Mouse (Mus musculus): ENCODE data around the gene Slc22a23. TPM values are rescaled to one million over a fixed set of nuclear protein-coding genes. Genes with fewer than 3 reads are reported as not detected.

The Slc22a23 gene
- polyA plus RNA-seq, 1 experiment from 2014 or later = 11.6 TPM

DNA sequence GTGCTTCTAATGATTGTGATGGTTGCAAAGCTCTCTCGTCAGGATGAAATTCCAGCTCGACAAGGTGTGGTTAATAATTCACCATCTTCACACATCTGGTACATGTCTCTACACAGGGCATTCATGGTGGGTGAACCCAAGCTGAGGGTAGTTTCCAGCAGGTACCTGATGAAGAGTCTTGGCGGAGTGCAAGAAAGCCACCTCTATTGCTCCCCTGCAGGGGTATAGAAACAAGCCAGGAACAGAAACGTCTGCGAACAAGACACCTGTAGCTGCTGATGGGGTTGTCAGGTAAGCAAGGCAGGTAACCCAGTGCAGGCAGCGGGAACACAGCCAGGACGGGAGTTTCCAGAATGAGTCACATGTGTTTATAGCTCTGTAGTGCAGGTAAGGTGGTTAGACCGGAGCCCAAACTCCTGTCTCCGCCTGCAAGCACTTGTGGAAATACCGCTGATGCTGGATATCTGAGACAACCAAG, 132.2 kb downstream of the Slc22a23 start:
- no peak for DNase-seq (ENCODE audit: low spot score)
- H3K36me3 ChIP-seq (ENCODE audit: control insufficient read depth, insufficient read depth, low read length) = peaks cover 8% of the 10 kb centered on the region

GRCm38 (mm10) chr13:34211261-34211775, 133.7 kb downstream of the Slc22a23 start:
- ATAC-seq (replicated peaks; ENCODE audit: low FRiP score) (no peak), DNase-seq (ENCODE audit: low spot score) (no peak)
- Histone ChIP-seq H3K4me2 (no peak overlapping the region), H3K4me1 (replicated peaks; ENCODE audit: control insufficient read depth, insufficient read depth, low read length) (no peaks in the 10 kb centered on the region), H3K27me3 (replicated peaks; ENCODE audit: control insufficient read depth, insufficient read depth, low read length) (no peaks in the 10 kb centered on the region), H3K9ac (ENCODE audit: low read depth, low read length) (no peak overlapping the region), H3K27ac (ENCODE audit: low read depth, low read length) (no peak overlapping the region), H3K36me3 (ENCODE audit: control insufficient read depth, insufficient read depth, low read length) (peaks cover 3% of the 10 kb centered on the region), H3K4me3 (ENCODE audit: low read depth, low read length) (no peak overlapping the region), H3K9me3 (ENCODE audit: control insufficient read depth, low read length) (no peaks in the 10 kb centered on the region)
- 78% methylated on average over 4 of the region's 4 CpGs for WGBS

More for the DNA sequence above, 132.2 kb downstream of the Slc22a23 start:
- no peak overlapping the region for H3K4me2 ChIP-seq
- no peaks in the 10 kb centered on the region for H3K9me3 ChIP-seq (ENCODE audit: control insufficient read depth, low read length)
- no peak overlapping the region for H3K27ac ChIP-seq (ENCODE audit: low read depth, low read length)
- no peaks in the 10 kb centered on the region for H3K27me3 ChIP-seq (replicated peaks; ENCODE audit: control insufficient read depth, insufficient read depth, low read length)
- ATAC-seq (replicated peaks; ENCODE audit: low FRiP score) = no peak
- H3K4me3 ChIP-seq (ENCODE audit: low read depth, low read length) = no peak overlapping the region
- H3K4me1 ChIP-seq (replicated peaks; ENCODE audit: control insufficient read depth, insufficient read depth, low read length) = no peaks in the 10 kb centered on the region
- 71% methylated on average over 10 of the region's 10 CpGs for WGBS
- no peak overlapping the region for H3K9ac ChIP-seq (ENCODE audit: low read depth, low read length)

DNA sequence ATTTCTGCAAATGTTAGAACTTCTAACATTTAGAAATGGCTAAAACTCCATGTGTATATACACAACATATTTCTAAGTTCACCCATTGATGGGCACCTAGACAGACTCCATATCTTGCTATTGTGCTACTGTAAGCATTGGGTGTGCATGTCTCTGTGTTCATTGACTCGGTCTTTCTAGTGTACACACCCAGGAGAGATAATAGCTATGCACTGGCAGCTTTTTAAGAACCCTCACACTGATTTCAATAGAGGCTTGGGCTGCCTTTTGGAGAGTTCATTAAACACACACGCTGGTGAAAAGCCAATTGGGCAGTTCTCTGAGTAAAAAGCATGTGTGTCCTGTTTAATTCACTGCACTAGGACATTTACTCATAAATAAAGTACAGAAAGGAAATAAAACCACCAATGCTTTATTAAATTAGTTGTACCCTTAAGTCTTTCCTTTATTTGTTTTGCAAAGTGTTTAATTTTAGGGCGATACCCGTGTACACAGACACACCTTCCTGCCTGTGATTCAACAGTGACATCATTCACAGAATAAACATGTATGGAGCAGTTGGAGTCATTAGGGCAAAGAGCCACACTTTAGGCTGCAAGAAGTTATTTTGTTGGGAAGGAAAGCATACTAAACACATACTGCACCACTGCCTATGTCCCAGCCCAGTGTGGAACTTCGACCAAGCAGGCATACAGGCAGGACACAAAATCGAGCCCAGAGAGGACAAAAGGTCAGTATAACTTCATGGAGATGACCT, 137.1 kb downstream of the Slc22a23 start:
- Histone ChIP-seq H3K4me3 (ENCODE audit: low read depth, low read length) (no peak overlapping the region), H3K9me3 (ENCODE audit: control insufficient read depth, low read length) (no peaks in the 10 kb centered on the region)

GRCm38 (mm10) chr13:34205216-34205615, 139.8 kb downstream of the Slc22a23 start:
- H3K4me1 ChIP-seq (replicated peaks; ENCODE audit: control insufficient read depth, insufficient read depth, low read length) = no peaks in the 10 kb centered on the region
- DNase-seq (ENCODE audit: low spot score) (no peak), ATAC-seq (replicated peaks; ENCODE audit: low FRiP score) (no peak)
- H3K4me3 ChIP-seq (ENCODE audit: low read depth, low read length) = no peak overlapping the region
- no peaks in the 10 kb centered on the region for H3K27me3 ChIP-seq (replicated peaks; ENCODE audit: control insufficient read depth, insufficient read depth, low read length)
- no peak overlapping the region for H3K9ac ChIP-seq (ENCODE audit: low read depth, low read length)
- WGBS = 96% methylated on average over 3 of the region's 3 CpGs
- no peaks in the 10 kb centered on the region; the same call in 1 of the 2 replicates for H3K36me3 ChIP-seq (ENCODE audit: control insufficient read depth, insufficient read depth, low read length)
- no peak overlapping the region for H3K27ac ChIP-seq (ENCODE audit: low read depth, low read length)
- no peaks in the 10 kb centered on the region for H3K9me3 ChIP-seq (ENCODE audit: control insufficient read depth, low read length)
- no peak overlapping the region for H3K4me2 ChIP-seq

More for the DNA sequence above, 137.1 kb downstream of the Slc22a23 start:
- 83% methylated on average over 6 of the region's 6 CpGs for WGBS
- ATAC-seq (replicated peaks; ENCODE audit: low FRiP score) = no peak
- Histone ChIP-seq H3K4me2 (no peak overlapping the region), H3K27me3 (replicated peaks; ENCODE audit: control insufficient read depth, insufficient read depth, low read length) (no peaks in the 10 kb centered on the region), H3K4me1 (replicated peaks; ENCODE audit: control insufficient read depth, insufficient read depth, low read length) (no peaks in the 10 kb centered on the region), H3K27ac (ENCODE audit: low read depth, low read length) (no peak overlapping the region), H3K36me3 (ENCODE audit: control insufficient read depth, insufficient read depth, low read length) (peaks cover under 1% of the 10 kb centered on the region), H3K9ac (ENCODE audit: low read depth, low read length) (no peak overlapping the region)
- no peak for DNase-seq (ENCODE audit: low spot score)

GRCm38 (mm10) chr13:34195676-34196075, 149.3 kb downstream of the Slc22a23 start:
- peaks cover 3% of the 10 kb centered on the region; the same call in 1 of the 2 replicates for H3K4me1 ChIP-seq (replicated peaks; ENCODE audit: control insufficient read depth, insufficient read depth, low read length)
- no peak overlapping the region for H3K4me2 ChIP-seq
- 89% methylated on average over 1 of the region's 1 CpGs for WGBS
- no peak overlapping the region for H3K27ac ChIP-seq (ENCODE audit: low read depth, low read length)
- peaks cover 13% of the 10 kb centered on the region for H3K36me3 ChIP-seq (ENCODE audit: control insufficient read depth, insufficient read depth, low read length)
- H3K9ac ChIP-seq (ENCODE audit: low read depth, low read length) = no peak overlapping the region
- DNase-seq (ENCODE audit: low spot score) = no peak
- H3K9me3 ChIP-seq (ENCODE audit: control insufficient read depth, low read length) = no peaks in the 10 kb centered on the region
- ATAC-seq (replicated peaks; ENCODE audit: low FRiP score) = no peak
- no peak overlapping the region for H3K4me3 ChIP-seq (ENCODE audit: low read depth, low read length)
- H3K27me3 ChIP-seq (replicated peaks; ENCODE audit: control insufficient read depth, insufficient read depth, low read length) = no peaks in the 10 kb centered on the region

DNA sequence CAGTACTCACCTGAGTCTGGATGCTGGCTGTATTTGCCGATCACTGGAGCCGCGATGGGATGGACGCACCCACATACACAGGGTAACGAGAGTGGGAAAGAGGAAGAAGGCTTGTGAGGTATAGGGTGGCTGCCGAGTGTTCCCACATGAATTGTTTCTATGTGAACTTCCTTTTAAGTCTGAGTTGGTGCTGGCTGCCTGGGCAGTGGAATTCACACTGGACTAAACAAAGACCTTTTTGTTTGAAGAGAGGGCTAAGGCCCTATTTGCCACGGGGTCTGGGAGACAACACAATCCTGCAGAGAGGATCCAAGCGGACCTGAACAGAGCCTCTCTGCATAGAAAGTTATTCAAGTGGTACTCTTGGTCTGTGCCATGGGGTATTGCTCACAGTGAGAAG, 151.6 kb downstream of the Slc22a23 start:
- no peaks in the 10 kb centered on the region for H3K27me3 ChIP-seq (replicated peaks; ENCODE audit: control insufficient read depth, insufficient read depth, low read length)
- no peak overlapping the region for H3K4me2 ChIP-seq
- no peak overlapping the region for H3K27ac ChIP-seq (ENCODE audit: low read depth, low read length)
- no peak for DNase-seq (ENCODE audit: low spot score)
- no peak overlapping the region for H3K4me3 ChIP-seq (ENCODE audit: low read depth, low read length)
- 73% methylated on average over 8 of the region's 8 CpGs for WGBS
- no peak for ATAC-seq (replicated peaks; ENCODE audit: low FRiP score)
- H3K4me1 ChIP-seq (replicated peaks; ENCODE audit: control insufficient read depth, insufficient read depth, low read length) = peaks cover 3% of the 10 kb centered on the region; the same call in 1 of the 2 replicates
- H3K9me3 ChIP-seq (ENCODE audit: control insufficient read depth, low read length) = no peaks in the 10 kb centered on the region
- no peak overlapping the region for H3K9ac ChIP-seq (ENCODE audit: low read depth, low read length)
- peaks cover 13% of the 10 kb centered on the region for H3K36me3 ChIP-seq (ENCODE audit: control insufficient read depth, insufficient read depth, low read length)

DNA sequence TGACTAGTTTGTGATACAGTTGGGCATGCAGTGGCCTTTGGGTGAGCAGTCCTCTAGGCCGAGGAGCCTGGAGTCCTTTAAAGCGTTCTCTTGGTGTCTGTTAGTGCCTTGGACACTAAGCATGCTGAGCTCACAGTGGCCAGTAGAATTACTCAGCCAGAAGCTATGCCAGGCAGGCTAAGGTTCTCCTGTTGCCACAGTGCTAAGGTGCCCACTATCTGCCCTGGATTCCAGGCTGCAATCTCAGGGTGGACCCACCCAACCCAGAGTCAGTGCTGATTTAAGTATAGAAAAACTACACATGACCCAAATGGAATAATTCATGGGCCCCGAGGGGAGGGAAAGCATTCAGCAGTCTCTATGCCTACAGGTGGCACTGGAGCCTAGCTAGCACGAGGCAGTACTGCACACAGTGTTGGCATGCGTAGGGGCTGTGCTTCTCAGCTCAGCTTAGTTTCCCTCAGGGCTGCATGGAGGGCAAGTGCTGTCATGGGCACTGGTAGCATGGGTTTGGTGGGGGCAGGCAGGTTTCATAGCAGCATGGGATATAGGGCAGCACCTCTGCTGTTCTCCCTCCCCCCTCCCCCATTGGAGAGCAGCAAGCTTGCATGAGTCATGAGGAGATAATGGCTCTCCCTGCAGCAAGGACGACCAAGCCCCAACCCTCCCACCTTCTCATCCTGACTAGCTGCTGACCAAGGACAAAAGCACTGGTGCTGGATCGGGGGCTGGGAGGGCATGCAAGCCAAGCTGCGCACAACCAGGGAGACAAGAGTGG, 152.4 kb downstream of the Slc22a23 start:
- no peak overlapping the region for H3K27ac ChIP-seq (ENCODE audit: low read depth, low read length)
- H3K4me3 ChIP-seq (ENCODE audit: low read depth, low read length) = no peak overlapping the region
- H3K36me3 ChIP-seq (ENCODE audit: control insufficient read depth, insufficient read depth, low read length) = peaks cover 13% of the 10 kb centered on the region
- DNase-seq (ENCODE audit: low spot score) (no peak), ATAC-seq (replicated peaks; ENCODE audit: low FRiP score) (0 out of 2 replicates have a peak, but pooled peaks have one; percentile 29)
- H3K4me1 ChIP-seq (replicated peaks; ENCODE audit: control insufficient read depth, insufficient read depth, low read length) = peaks cover 3% of the 10 kb centered on the region; the same call in 1 of the 2 replicates
- 75% methylated on average over 8 of the region's 8 CpGs for WGBS
- H3K9ac ChIP-seq (ENCODE audit: low read depth, low read length) = no peak overlapping the region
- no peak overlapping the region for H3K4me2 ChIP-seq
- no peaks in the 10 kb centered on the region for H3K27me3 ChIP-seq (replicated peaks; ENCODE audit: control insufficient read depth, insufficient read depth, low read length)
- no peaks in the 10 kb centered on the region for H3K9me3 ChIP-seq (ENCODE audit: control insufficient read depth, low read length)

- Histone ChIP-seq H3K4me3 (ENCODE audit: low read depth, low read length) (no peak overlapping the region), H3K4me1 (replicated peaks; ENCODE audit: control insufficient read depth, insufficient read depth, low read length) (peaks cover 2% of the 10 kb centered on the region; the same call in 1 of the 2 replicates), H3K27me3 (replicated peaks; ENCODE audit: control insufficient read depth, insufficient read depth, low read length) (no peaks in the 10 kb centered on the region), H3K9ac (ENCODE audit: low read depth, low read length) (no peak overlapping the region), H3K27ac (ENCODE audit: low read depth, low read length) (no peak overlapping the region), H3K4me2 (no peak overlapping the region), H3K36me3 (ENCODE audit: control insufficient read depth, insufficient read depth, low read length) (peaks cover 11% of the 10 kb centered on the region), H3K9me3 (ENCODE audit: control insufficient read depth, low read length) (no peaks in the 10 kb centered on the region)
- 0 out of 2 replicates have a peak, but pooled peaks have one; percentile 40 for ATAC-seq (replicated peaks; ENCODE audit: low FRiP score)
- peak; percentile 38 for DNase-seq (ENCODE audit: low spot score)
- WGBS = 25% methylated on average over 5 of the region's 5 CpGs
Observed at GRCm38 (mm10) chr13:34187571-34187970, 157.4 kb downstream of the Slc22a23 start.
